In genomic region chr2:150741405-150741804, GRCm38 (mm10) we compare ENCODE assay signal across 12 mouse cellular contexts. TPM values are rescaled to one million over a fixed set of nuclear protein-coding genes. Genes with fewer than 3 reads are reported as not detected.
DNase-seq lines count a peak whose midpoint lies in the region; ATAC-seq lines count a peak whose summit lies in the region.
"Had no signal": no experiment of that assay in that cellular context is flagged by ENCODE, and none has a peak within 500 bp of the region (broad histone marks: within the 10 kb centered on the region; RNA-seq: fewer than 3 reads in every experiment).

No protein-coding gene starts in this region.

- H3K27ac ChIP-seq in heart, embryonic 12.5 days (ENCODE audit: poor library complexity, severe bottlenecking), result no peak overlapping the region
- H3K27ac ChIP-seq: embryonic facial prominence, embryonic 15.5 days; liver, embryonic 13.5 days had no signal

- DNase-seq in heart, adult 11 months, result peak; percentile 22
- peak; percentile 46 for DNase-seq in A20 (ENCODE audit: low read depth, low spot score)
- peak; percentile 30 for DNase-seq in ZHBTc4 (ENCODE audit: low read depth, low spot score)
- DNase-seq in left cerebral cortex, adult 18-20 months (ENCODE audit: low spot score in 2 of 2), result no peak
- DNase-seq in left cerebral cortex, adult 9 months (ENCODE audit: low spot score in 2 of 2), result no peak
- DNase-seq in lung, postnatal 10 days, result no peak
- DNase-seq: liver, embryonic 13.5 days; thymus, adult 2 months had no signal

- no peaks in the 10 kb centered on the region for H3K36me3 ChIP-seq in heart, embryonic 12.5 days
- H3K36me3 ChIP-seq: embryonic facial prominence, embryonic 15.5 days; liver, embryonic 13.5 days had no signal

- 50% methylated on average over 4 of the region's 4 CpGs for WGBS in heart, embryonic 12.5 days

- ATAC-seq in heart, embryonic 12.5 days (ENCODE audit: insufficient number of reproducible peaks, low FRiP score), result no peak
- ATAC-seq in inflammation-experienced regulatory T-cells, adult 6 months, result peak; percentile 50

- H3K4me2 ChIP-seq in heart, embryonic 12.5 days, result no peak overlapping the region
- H3K4me2 ChIP-seq: embryonic facial prominence, embryonic 15.5 days; liver, embryonic 13.5 days had no signal

- 0 out of 2 replicates have a peak, but pooled peaks cover 2% of the 10 kb centered on the region for H3K9me3 ChIP-seq in heart, embryonic 12.5 days (replicated peaks)
- H3K9me3 ChIP-seq: embryonic facial prominence, embryonic 15.5 days; liver, embryonic 13.5 days had no signal

- H3K9ac ChIP-seq in heart, embryonic 12.5 days, result no peak overlapping the region
- H3K9ac ChIP-seq: embryonic facial prominence, embryonic 15.5 days; liver, embryonic 13.5 days had no signal

- 0 out of 2 replicates have a peak, but pooled peaks cover 3% of the 10 kb centered on the region for H3K27me3 ChIP-seq in heart, embryonic 12.5 days (replicated peaks)
- H3K27me3 ChIP-seq: embryonic facial prominence, embryonic 15.5 days had no signal

- no peaks in the 10 kb centered on the region for H3K4me1 ChIP-seq in heart, embryonic 12.5 days (replicated peaks)
- H3K4me1 ChIP-seq: embryonic facial prominence, embryonic 15.5 days; liver, embryonic 13.5 days had no signal

- no peak overlapping the region for H3K4me3 ChIP-seq in heart, embryonic 12.5 days
- H3K4me3 ChIP-seq: embryonic facial prominence, embryonic 15.5 days; liver, embryonic 13.5 days had no signal

RNA-seq across cellular contexts. Expression of gene Entpd6, which starts 7.4 kb away (rescaled TPM):
- 21.1 and 21.2 TPM in 2 replicates for polyA plus RNA-seq in heart, embryonic 12.5 days (2016; fragmentation: Nextera tagmentation; extraction: Ambion mirVana)
- polyA plus RNA-seq in inflammation-experienced regulatory T-cells, adult 6 months (2017; shearing (Covaris generic)), result 10 to 100 TPM; 20.2 to 37.4 (median 35.8) TPM
- 10 to 100 TPM; 50.3 to 51.1 TPM for total RNA-seq in left cerebral cortex, adult 18-20 months (2021)

RNA-seq across cellular contexts. Expression of gene Pygb, which starts 45.1 kb away (rescaled TPM):
- 212 and 213 TPM in 2 replicates for polyA plus RNA-seq in heart, embryonic 12.5 days (2016; fragmentation: Nextera tagmentation; extraction: Ambion mirVana)
- polyA plus RNA-seq in inflammation-experienced regulatory T-cells, adult 6 months (2017; shearing (Covaris generic)), result 10 to 100 TPM; 45.0 to 48.4 (median 46.1) TPM
- 100 to 1,000 TPM; 129 to 146 TPM for total RNA-seq in left cerebral cortex, adult 18-20 months (2021)

RNA-seq across cellular contexts. Expression of gene Vsx1, which starts 52.2 kb away (rescaled TPM):
- not detected in 2 replicates for polyA plus RNA-seq in heart, embryonic 12.5 days (2016; fragmentation: Nextera tagmentation; extraction: Ambion mirVana)
- not detected for polyA plus RNA-seq in inflammation-experienced regulatory T-cells, adult 6 months (2017; shearing (Covaris generic))
- total RNA-seq in left cerebral cortex, adult 18-20 months (2021), result not detected
- polyA plus RNA-seq: intestine, embryonic 14.5 days; liver, embryonic 13.5 days; thymus, adult 2 months had no signal

Comparison
In these comparisons a context has a peak if more than half of its experiments do, and no peak if none do; other contexts are left out.
1. DNase-seq: peak in heart, adult 11 months (single experiment), A20 (single experiment) and ZHBTc4 (single experiment); none in left cerebral cortex, adult 18-20 months (0 of 2), left cerebral cortex, adult 9 months (0 of 2) and lung, postnatal 10 days (single experiment).